Mouse (Mus musculus): ENCODE results near the gene Bcas3.

The Bcas3 gene

DNA sequence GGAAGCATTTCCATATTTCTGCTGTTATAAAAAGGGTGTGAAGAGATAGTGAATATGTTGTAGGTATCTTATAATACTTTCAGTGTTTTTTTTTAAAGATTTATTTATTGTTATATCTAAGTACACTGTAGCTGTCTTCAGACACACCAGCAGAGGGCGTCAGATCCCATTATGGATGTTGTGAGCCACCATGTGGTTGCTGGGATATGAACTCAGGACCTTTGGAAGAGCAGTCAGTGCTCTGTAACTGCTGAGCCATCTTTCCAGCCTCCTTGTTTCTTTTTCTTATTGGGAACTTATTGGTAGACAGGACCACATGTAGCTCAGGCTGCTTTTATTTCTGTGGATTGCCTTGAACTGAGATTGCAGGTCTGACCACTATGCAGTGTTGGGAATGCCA is 27.1 kb downstream of the Bcas3 start:
- DNase-seq = no peak

DNA sequence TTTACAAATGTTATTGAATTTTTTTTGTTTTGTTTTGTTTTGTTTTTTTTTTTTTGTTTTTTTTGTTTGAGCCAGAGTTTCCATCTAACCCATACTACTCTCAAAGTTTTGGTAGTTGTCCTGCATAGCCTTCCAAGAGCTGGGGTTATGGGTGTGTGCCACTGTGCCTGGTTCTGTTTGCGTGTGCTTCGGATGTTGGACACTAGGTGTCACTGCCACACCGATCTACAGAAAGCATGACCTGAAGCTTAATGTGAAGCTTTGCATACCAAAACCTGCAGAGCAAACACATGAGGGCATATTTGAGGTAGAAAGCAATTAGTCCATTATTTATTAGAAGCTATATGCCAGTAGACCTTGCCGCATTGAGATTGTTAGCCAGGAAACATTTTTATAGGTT is 29.1 kb downstream of the Bcas3 start:
- DNase-seq = peak; percentile 65 to 77

DNA sequence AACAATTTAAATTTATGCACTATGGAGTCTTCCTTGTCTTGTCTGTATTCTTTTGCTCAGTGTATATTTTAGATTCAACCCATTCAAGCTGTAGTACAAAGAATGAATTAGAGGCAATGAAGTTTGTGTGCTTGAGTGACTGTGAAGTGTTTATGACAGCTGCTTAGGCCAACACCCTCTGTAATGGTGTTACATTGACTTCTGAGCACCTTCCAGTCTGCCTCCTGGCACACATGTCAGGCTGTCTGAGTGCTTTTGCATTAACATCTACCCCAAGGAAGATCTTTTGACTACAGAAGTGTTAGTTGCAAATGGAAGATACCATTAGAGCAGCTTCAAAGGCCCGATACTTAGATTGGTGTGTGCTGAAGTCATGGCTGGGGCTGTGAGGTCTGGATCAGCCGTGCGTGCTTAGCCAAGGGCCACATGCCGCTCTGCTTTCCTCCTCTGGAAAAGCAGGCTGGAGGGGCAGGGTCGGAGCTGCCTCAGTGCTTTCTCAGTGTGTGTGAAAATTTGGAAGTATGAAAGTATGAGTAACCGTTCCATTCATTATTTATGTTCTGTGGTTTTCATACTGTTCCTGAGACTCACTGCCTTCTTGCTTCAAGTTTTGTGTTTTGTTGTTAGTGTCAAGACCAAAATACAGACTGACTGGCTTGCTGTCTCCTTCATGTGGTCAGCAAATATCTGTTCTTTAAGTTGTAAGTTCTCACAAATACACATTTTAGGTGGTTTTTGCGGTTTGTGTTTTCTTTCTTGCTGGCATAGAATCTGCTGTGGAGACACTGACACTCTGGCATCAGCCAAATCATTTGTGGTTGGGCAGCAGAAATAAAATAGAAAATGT is 31.2 kb downstream of the Bcas3 start:
- DNase-seq = no peak

DNA sequence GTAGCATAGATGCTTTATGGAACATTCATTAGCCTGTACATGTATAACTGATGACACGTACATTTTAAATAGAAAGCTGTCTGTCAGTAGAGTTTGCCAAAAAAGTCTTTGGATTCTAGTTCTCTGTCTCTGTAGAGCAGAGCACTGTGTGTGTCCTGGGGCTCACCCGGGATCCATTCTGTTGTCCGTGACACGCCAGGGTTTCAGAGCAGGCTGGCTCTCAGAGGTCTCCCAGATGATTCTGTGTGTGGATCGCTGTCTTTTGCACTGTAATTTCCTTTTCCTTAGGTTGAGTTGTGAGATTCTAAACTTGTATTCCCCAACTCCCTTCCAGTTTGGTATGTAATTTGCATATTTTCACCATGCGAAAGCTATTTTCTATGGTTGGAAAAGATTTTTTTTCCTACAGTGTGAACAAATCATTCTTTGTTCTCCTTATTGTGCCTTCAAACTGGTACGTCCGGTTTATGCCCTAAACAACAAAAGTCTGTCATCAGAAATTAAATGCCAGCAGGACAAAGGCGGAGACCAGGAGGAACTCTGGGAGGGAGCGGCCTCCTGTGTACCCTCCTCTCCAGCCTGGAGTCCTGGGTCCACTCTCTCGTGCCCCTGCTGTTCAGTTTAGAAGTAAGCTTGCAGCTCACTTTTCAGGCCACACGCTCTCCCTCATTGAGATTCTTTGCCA is 39.4 kb downstream of the Bcas3 start:
- no peak for DNase-seq

DNA sequence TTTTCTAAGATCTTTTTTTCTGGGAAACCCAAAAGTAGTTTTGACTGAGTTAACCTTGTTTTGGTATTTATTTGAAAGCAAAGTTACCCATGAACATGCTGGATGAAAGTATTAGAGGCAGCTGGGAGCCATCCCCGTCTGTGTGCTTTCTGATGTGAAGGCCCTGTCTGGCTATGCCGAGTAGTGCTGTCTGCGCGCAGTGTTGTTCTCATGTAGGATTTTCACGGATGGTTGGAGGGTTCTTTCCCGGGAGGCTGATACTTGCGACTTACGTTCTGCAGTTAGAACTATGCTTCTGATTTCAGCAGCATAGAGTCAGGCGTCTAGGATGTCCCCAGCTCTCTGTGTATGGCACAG is 39.9 kb downstream of the Bcas3 start:
- no peak for DNase-seq

DNA sequence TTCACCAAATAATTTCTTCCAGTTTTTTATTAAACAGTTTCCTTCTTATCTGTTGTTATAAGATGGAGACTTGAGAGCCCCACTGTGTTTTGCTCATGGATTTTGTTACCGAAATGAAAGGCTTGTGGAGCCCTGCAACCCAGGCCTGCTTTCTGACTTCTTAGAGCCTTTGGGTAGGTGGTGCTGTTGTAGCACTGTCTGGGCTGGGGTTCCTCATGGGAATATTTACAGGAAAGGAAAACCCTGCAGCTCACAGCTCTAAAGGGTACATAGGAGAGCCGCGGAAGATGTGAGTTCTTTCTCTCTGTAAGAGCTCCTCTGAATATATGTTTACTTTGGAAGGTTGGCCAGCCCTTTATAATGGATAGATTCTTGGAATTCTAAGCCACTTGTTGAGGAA is 41.0 kb downstream of the Bcas3 start:
- no peak for DNase-seq

DNA sequence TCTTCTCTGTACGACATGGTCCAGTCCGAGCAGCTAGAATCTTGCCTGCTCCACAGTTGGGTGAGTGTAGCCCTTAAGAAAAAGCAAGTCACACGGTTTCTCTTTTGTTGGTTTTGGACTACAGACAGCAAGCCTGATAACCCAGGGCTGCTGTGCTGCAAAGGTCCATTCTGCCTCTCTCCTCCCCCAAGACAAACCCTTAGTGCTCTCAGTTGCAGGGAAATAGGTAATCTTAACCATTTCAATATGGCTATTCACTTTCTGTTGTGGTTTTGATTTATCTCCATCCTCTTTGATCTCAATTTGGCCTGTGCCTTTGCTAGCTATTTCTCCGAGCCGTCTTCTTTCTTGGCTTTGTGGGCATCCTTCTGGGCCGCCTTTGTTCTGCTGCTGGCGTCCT is 42.4 kb downstream of the Bcas3 start:
- no peak for DNase-seq

DNA sequence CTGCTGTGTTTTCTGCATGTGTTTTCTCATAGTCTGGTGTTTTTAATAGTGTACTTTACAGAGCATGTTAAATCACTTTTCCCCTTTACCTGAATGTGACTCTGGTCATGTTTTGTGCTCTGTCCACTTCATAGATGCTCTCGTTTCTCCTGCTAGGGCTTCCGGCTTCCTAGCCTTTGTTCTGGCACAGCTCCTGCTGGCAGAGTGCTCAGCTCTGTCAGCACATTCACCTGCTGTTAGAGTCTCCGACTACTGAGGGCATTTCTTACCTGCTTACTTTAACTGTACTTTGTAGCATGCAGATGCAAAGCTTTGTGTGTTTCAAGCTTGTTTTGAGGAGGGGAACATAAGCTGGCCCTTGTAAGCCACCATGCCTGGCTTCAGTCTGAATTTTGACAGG is 53.6 kb downstream of the Bcas3 start:
- DNase-seq = peak; percentile 77 to 80

DNA sequence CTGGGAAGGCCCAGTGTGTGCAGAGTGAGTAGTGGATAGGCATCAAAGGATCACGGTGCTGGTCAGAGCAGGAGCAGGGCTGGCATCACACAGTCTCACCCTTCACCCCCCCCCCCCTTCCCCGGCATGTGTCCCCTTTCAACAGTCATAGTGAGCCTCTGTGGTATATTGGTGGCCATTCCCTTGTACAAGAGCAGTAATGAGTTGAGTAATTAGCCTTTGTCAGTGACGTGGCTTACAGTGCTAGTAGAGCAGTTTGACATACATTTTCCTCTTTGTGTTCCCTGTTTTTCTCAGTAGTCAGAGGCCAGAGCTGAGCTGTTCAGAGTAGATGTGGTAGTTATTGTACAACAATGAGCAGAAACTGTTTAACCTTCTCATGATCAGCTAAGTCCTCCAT is 54.7 kb downstream of the Bcas3 start:
- DNase-seq = no peak

DNA sequence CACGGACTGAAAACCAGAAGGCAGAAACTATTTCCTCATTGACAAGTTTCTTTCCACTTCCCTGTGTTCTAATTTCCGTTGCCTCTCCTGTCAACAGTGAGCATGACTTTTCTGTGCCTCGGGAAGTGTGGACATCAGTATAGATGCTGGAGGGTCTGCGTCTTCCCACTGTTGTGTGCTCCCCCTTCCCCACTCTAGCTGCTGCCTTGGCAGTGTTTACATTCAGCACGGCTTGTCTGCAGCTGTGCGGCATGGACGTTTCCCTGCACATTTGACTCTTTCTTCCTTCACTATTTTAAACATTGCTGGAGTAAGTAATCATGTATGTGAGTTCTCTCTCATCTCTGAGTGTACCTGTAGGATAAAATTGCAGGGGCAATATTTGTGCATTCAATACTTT is 59.4 kb downstream of the Bcas3 start:
- no peak for DNase-seq

DNA sequence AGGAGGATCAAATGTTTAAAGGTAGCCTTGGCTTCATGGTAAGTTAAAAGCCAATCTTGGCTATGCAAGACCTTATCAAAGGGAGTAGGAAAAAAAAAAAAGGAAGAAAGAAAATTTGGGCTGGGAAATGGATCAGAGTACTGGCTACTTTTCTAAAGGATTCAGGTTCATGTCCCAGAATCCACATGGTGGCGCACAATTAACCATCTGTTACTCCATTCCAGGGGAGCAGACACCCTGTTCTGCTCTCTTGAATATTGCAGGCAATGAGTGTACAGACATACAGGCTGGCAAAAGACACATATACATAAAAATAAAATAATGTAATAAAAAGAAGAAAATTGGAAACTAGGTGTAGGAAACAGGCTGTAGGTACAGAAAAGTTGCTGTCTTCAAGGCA is 61.5 kb downstream of the Bcas3 start:
- peak; percentile 26 to 37 for DNase-seq

DNA sequence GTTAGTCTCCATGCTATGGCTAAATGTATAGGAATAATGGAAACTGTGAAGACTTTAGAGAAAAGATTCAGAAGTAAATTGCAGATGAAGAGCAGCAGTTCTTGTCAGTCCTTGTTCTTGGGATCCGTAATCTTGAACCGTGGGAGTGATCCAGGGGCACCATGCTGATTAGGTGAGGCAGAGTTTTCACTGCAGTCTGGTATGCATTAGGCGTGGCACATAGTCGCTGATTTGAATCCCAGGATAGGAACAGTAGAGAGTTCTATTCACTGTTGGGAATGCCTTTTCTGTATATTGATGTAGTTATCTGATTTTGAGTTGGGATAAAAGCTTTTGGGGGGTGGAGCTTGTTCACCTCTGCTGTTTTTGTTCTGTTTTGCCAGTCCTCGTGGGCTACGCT is 74.4 kb downstream of the Bcas3 start:
- DNase-seq = no peak

DNA sequence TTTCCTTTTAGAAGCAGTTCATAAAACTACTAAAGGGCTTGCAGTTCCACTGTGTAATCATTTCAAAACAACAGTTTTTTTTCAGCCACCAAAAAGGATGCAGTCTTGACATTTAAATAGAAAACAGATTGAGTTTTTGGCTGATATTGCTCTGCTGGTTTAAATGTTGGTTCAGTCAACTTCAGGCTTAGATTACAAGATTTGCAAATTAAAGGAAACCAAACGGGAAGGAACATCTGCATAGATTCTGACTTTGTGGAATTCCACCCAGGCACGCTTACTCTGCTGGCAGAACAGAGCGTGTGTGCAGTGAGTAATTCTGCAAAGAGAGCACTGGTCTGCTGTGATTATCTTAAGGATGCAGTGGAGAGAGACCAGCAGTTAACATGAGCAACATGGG is 75.3 kb downstream of the Bcas3 start:
- no peak for DNase-seq

DNA sequence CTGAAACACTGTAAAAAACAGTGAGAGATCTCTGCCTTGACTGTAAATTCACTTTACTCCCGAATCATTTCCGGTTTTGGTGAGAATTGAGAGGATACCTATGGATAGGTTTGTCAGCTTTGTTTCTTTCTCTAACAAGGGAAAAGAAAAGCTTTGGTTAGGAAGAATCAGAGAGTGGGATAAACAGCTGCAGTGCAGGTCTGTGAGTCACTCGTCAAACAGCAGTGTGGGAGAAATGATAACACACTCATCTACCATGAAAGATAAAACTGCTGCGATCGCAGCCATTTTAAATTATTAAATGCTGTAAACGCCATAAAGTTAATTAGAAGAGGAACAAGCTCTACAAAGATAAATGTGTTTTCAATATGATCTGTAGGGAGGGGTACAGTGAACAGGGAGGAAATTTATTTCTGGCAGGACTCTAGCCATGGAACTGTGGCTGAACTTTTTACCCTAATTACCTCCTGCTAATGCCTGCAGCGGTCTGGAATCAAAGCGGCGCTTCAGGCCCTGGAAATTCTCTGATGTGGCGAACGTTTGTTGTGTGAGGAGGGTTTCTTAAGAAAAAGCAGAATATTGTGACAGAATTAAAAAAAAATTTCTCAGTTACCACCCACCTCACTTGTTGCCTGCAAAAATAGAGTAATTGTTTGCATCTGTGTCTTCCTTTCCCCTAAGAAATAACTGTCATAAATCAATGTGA is 77.9 kb downstream of the Bcas3 start:
- DNase-seq = no peak

DNA sequence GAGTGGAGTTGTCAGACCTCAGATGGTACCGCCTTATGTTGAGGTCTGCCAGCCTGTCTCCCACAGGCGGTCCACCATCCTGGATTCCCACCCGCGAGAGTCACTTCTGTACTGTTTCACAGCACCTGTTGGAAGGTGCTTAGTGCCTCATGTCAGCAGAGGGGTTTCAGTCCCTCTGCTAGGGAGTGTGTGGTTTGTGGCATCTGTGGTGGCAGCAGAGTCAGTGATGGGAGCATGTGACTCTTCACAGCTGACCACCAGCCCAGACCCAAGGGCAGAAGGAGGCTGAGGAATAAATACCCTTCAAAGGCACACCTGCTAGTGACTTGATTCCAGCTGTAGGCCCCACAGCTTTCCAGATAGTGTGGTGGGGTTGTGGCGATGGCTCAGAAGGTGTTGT is 94.4 kb downstream of the Bcas3 start:
- DNase-seq = no peak

DNA sequence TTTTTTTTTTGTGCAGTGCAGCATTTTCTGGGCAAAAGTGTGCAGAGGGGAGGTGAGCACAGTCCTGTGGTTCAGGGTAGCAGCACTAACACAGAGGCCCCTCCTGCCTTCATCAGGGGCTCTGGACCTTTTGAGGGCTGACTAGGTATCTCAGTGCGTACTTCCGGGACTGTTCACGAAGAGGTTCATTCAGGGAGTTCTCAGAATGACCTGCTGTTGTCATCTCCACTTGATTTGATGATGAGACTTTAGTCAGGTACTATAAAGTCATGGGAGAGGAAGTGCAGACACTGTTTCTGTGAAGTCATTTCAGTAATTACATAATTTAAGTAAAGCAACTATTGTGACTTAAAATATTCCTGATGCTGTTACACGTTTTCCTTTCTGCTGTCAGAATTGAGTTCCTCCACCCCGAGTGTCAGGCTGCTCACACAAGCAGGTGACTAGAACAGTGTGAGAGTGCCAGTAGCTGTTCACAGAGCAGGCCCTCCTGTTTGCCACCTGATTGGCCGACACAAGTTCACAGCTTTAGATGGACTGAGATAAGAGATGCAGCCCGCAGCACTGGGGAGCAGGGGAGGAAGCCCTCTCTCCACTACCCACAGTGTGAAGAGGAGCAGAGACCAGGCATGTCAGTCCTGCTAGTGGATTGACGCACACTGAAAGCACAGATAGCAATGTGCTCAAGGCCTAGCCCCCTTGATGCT is 100.8 kb downstream of the Bcas3 start:
- no peak for DNase-seq

DNA sequence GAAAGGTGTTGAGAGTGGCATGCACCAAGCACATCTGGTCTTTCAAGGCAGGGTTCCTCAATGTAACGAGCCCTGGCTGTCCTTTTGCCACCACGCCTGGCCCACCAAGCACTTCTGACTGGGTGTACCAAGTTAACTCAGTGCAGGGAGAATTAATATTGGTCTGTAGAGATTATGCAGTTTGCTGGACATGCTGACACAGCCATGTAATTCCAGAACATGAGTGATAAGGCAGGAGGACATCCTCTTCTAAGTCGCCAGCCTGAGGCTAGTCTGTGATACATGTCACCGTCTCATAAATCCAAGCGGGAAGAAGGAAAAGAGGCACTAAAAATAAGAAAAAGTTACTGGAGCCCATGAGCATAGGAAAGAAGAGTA is 101.3 kb downstream of the Bcas3 start:
- DNase-seq = no peak

DNA sequence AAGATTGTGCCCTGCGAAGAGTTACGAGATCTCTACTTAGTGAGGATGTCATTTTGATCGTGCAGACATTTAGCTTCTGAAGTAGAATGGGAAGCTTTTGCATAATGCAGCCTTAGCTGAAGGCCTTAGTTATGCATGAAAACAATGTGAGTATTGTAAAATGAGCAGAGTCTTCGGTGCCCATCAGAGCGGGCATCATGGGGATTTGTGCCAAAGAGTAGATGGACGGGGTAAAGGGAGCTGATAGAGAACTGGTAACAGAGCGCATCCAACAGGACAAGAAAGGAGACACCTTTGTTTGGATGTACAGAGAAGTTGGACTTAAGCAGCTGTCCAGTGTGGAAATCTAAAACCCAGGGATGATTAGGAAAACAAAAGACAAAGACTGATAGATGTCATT is 108.6 kb downstream of the Bcas3 start:
- DNase-seq = no peak

DNA sequence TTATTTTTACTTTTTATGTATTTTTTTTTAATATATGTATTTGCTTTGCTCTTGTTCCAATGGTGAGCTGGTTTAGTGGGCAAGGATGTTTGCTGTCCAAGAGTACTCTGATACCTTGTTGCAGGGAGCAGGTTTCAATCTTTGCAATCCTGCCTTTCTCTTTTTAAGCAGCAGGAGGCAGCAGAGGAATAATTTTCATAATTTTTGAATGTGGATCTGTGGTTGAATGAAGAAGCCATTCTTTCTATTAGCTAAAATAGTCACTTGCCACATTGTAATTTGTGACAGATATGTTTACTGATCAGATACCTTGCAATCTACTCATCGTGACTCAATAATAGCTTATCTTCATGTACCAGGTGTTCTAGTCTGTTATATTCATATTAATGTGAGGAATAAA is 116.6 kb downstream of the Bcas3 start:
- DNase-seq = peak in 1 of 2 experiments; percentile 43

DNA sequence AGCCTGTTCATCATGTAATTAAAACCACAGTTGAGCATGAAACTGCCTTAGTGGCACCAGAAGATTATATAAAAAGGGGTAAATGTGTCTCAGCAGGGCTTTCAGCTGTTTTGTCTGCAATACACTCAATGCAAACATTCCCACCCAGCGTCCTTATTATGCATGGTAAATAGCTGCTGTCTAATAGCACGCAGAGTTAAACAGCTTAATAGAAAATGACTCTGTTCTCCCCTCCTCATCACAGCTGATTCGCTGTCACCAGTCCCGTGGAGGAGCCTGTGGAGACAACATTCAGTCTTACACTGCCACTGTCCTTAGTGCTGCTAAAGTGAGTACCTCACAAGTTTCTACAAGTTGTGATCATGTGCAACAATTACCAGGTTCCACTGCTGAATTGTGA is 117.5 kb downstream of the Bcas3 start:
- no peak for DNase-seq

DNA sequence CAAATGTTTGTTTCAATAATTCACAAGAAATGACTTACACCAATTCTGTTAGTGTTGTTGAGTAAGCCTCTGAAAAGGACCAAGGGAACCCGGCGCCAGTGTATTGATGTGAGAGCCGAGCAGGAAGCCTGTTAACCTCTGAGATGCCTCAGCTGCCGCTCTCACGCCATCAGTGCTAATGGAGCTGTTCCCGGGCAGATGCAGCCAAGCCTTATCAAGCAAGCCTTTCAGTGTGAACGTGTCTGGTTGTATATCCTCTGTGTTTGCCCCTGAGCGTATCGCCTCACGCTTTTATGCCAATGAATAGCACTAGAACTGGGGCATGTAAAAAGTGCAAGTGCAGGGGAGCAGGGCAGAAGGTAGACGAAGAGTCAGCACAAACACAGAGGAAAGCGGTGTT is 121.4 kb downstream of the Bcas3 start:
- no peak for DNase-seq

DNA sequence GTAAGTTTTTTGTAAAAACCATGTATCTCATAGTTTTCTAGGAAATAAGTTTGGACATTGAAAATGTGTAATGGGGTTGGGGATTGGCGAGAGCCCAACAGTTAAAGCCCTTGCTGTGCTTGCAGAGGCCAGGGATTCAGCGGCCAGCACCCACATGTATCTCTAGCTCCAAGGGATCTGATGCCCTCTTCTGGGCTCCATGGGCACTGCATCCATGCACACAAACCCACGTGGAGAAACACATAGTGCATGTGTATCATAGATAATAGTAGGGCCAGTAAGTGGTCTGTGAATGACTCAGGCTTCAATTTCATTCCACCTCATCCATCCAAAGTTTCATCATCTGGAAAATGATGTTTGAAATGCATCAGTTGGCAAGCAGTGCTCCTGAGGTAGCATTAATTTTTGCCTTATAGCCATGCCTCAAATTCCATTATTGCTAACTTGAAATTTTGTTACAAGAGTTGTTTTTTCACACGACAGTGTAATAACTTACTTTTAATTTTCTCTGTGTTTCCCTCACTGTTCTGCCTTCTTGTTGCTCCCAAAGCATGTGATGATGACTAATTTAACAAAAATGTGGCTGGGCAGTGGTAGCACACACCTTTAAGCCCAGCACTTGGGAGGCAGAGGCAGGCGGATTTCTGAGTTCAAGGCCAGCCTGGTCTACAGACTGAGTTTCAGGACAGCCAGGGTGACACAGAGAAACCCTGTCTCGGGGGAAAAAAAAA is 129.9 kb downstream of the Bcas3 start:
- peak; percentile 11 to 12 for DNase-seq

All from cerebellum, postnatal 36 days (tissue).